Mouse (Mus musculus): Measurements from ENCODE around the gene Hist1h4h.
"Not testable (repeated sequence)": the region's sequence is repeated elsewhere in the genome, so short reads cannot be mapped to it uniquely, and the experiment has no call there.

Gene Hist1h4h

GRCm38 (mm10) chr13:23573034-23573897, 42.4 kb downstream of the Hist1h4h start:
- ATAC-seq (ENCODE audit: insufficient number of reproducible peaks, low FRiP score, low TSS enrichment), result not testable (repeated sequence)

- peak; percentile 90 for ATAC-seq (ENCODE audit: insufficient number of reproducible peaks, low FRiP score, low TSS enrichment)
Measured at GRCm38 (mm10) chr13:23573898-23574524, 43.2 kb downstream of the Hist1h4h start, which contains the start of the genes Hist1h2bf and Hist1h2ad. Hist1h2bf (minus strand) TSS chr13:23574196. Hist1h2ad (plus strand) TSS chr13:23574381.

- ATAC-seq (ENCODE audit: insufficient number of reproducible peaks, low FRiP score, low TSS enrichment), result not testable (repeated sequence)
Measured at GRCm38 (mm10) chr13:23574546-23575170, 43.8 kb downstream of the Hist1h4h start.

- ATAC-seq (ENCODE audit: insufficient number of reproducible peaks, low FRiP score, low TSS enrichment), result no peak
Measured at GRCm38 (mm10) chr13:23575271-23575851, 44.5 kb downstream of the Hist1h4h start, which contains the start of gene Hist1h3d. Hist1h3d (plus strand) TSS chr13:23575763.

- not testable (repeated sequence) for ATAC-seq (ENCODE audit: insufficient number of reproducible peaks, low FRiP score, low TSS enrichment)
Measured at GRCm38 (mm10) chr13:23575864-23576313, 45.0 kb downstream of the Hist1h4h start.

DNA sequence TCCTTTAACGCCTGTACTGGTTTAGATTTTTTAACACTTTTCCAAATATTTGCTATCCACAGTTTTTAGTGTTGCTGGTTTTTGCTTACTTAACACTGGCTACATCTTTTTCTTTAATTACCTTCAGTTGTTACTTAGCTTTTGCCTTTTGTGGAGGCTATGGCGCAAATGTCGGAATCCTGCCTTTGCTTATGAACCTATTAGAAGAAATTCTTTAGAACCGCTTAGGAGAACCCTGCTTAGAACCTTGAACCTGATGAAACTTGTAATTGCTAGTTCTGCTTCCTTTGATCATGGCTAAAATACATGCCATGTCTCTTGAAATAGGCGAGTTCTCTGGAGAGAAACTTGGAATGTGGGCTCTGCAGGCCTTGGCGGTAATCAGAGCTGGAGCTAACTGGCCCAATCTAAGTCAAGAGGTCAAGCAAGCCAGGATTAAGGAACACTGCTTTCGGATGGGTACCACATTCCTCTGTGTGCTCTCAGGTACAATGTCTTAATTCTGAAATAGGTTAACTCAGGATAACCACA, 45.6 kb downstream of the Hist1h4h start:
- no peak for ATAC-seq (ENCODE audit: insufficient number of reproducible peaks, low FRiP score, low TSS enrichment)

GRCm38 (mm10) chr13:23576906-23577639, 46.2 kb downstream of the Hist1h4h start:
- no peak for ATAC-seq (ENCODE audit: insufficient number of reproducible peaks, low FRiP score, low TSS enrichment)

DNA sequence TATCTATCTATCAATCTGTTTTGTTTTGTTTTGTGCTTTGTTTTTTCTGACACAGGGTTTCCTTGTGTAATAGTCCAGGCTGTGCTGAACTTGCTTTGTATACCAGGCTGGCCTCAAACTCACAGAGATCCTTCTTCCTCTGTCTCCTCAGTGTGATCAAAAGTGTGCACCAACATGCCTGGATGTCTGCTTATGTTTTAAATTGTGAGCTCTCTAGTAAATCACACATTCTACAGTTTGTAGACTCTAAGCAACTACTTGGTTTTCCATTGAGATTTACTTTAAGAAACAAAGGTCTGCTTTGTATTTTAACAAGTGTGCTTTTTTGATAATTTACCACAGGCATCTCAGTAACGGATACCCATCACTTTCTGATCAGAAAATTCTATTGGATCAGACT, 47.0 kb downstream of the Hist1h4h start:
- ATAC-seq (ENCODE audit: insufficient number of reproducible peaks, low FRiP score, low TSS enrichment), result no peak

Measured in cerebellum, adult (tissue).